Mouse (Mus musculus): ENCODE measurements at regions not wholly inside any gene's neighbourhood (a gene's known extent, or its start where the extent isn't known, plus 50 kb on each side); places are given as distances from the start of the nearest gene placed in this dataset.

DNA sequence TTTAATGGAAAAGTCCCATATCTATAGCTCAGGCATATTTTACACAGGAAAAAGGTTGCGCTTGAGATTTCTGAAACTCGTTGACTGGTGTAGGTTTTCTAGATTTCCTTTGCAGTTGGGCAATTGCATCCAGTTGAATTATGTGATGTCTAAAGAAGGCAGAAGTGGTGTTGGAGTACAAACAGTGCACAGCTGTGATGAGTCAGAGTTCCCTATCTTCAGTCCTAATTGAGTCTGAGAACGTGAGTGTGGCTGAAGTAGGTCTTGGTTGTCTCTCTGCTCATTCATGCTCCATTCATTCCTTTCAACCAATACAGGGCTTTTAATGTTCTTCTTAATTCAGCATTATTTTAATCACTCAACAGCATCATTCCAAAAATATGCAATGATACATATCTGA is 142.9 kb upstream of the Dpyd start:
- no peak for TF ChIP-seq CTCF (IDR thresholded peaks at IDR 0.05; ENCODE audit: low read depth)
- no peak overlapping the region for H3K4me2 ChIP-seq (ENCODE audit: low read length)
- DNase-seq (ENCODE audit: low spot score) = no peak
- H3K27me3 ChIP-seq (ENCODE audit: insufficient read depth, low read length) = no peaks in the 10 kb centered on the region
- 60% methylated on average over 3 of the region's 3 CpGs for WGBS
- no peak overlapping the region for H3K9ac ChIP-seq (ENCODE audit: low read depth, low read length)
- no peak overlapping the region for H3K27ac ChIP-seq
- H3K9me3 ChIP-seq (replicated peaks; ENCODE audit: low read length) = no peaks in the 10 kb centered on the region
- H3K4me3 ChIP-seq (replicated peaks; ENCODE audit: low read depth, low read length) = no peak overlapping the region
- no peaks in the 10 kb centered on the region for H3K4me1 ChIP-seq (replicated peaks; ENCODE audit: insufficient read depth, low read length)
- H3K36me3 ChIP-seq (ENCODE audit: insufficient read depth, low read length) = no peaks in the 10 kb centered on the region
- ATAC-seq (replicated peaks; ENCODE audit: low FRiP score, low read depth) = no peak

- no peak for TF ChIP-seq CTCF (IDR thresholded peaks at IDR 0.05; ENCODE audit: low read depth)
- H3K9me3 ChIP-seq (replicated peaks; ENCODE audit: low read length) = no peaks in the 10 kb centered on the region
- no peak overlapping the region for H3K27ac ChIP-seq
- H3K4me1 ChIP-seq (replicated peaks; ENCODE audit: insufficient read depth, low read length) = no peaks in the 10 kb centered on the region
- WGBS = 46% methylated on average over 3 of the region's 3 CpGs
- no peaks in the 10 kb centered on the region for H3K27me3 ChIP-seq (ENCODE audit: insufficient read depth, low read length)
- no peak overlapping the region for H3K4me3 ChIP-seq (replicated peaks; ENCODE audit: low read depth, low read length)
- ATAC-seq (replicated peaks; ENCODE audit: low FRiP score, low read depth) = no peak
- DNase-seq (ENCODE audit: low spot score) = no peak
- H3K4me2 ChIP-seq (ENCODE audit: low read length) = no peak overlapping the region
- H3K9ac ChIP-seq (ENCODE audit: low read depth, low read length) = no peak overlapping the region
- no peaks in the 10 kb centered on the region for H3K36me3 ChIP-seq (ENCODE audit: insufficient read depth, low read length)
These were observed 140.2 kb upstream of the Dpyd start for GRCm38 (mm10) chr3:118421701-118422100.

GRCm38 (mm10) chr3:118425748-118426147 is 136.2 kb upstream of the Dpyd start:
- H3K36me3 ChIP-seq (ENCODE audit: insufficient read depth, low read length) = no peaks in the 10 kb centered on the region
- H3K27ac ChIP-seq = no peak overlapping the region
- DNase-seq (ENCODE audit: low spot score) (peak; percentile 14), ATAC-seq (replicated peaks; ENCODE audit: low FRiP score, low read depth) (no peak; the same call in 1 of the 2 replicates)
- peak overlapping the region; percentile 45 for H3K4me2 ChIP-seq (ENCODE audit: low read length)
- H3K9me3 ChIP-seq (replicated peaks; ENCODE audit: low read length) = no peaks in the 10 kb centered on the region
- 3% methylated on average over 19 of the region's 19 CpGs for WGBS
- H3K4me3 ChIP-seq (replicated peaks; ENCODE audit: low read depth, low read length) = peak overlapping the region; percentile 12; the same call in 1 of the 2 replicates
- no peak overlapping the region for H3K9ac ChIP-seq (ENCODE audit: low read depth, low read length)
- peak; percentile 56 for TF ChIP-seq CTCF (IDR thresholded peaks at IDR 0.05; ENCODE audit: low read depth)
- peaks cover 5% of the 10 kb centered on the region for H3K4me1 ChIP-seq (replicated peaks; ENCODE audit: insufficient read depth, low read length)
- H3K27me3 ChIP-seq (ENCODE audit: insufficient read depth, low read length) = peaks cover 9% of the 10 kb centered on the region

- H3K9ac ChIP-seq (ENCODE audit: low read depth, low read length) = no peak overlapping the region
- ATAC-seq (replicated peaks; ENCODE audit: low FRiP score, low read depth) (no peak), DNase-seq (ENCODE audit: low spot score) (peak; percentile 68)
- H3K4me2 ChIP-seq (ENCODE audit: low read length) = no peak overlapping the region
- H3K27ac ChIP-seq = no peak overlapping the region
- peak; percentile 92 for TF ChIP-seq CTCF (IDR thresholded peaks at IDR 0.05; ENCODE audit: low read depth)
- H3K4me1 ChIP-seq (replicated peaks; ENCODE audit: insufficient read depth, low read length) = peaks cover 7% of the 10 kb centered on the region
- H3K9me3 ChIP-seq (replicated peaks; ENCODE audit: low read length) = no peaks in the 10 kb centered on the region
- H3K27me3 ChIP-seq (ENCODE audit: insufficient read depth, low read length) = peaks cover 24% of the 10 kb centered on the region
- H3K36me3 ChIP-seq (ENCODE audit: insufficient read depth, low read length) = no peaks in the 10 kb centered on the region
- no peak overlapping the region for H3K4me3 ChIP-seq (replicated peaks; ENCODE audit: low read depth, low read length)
- under 1% methylated on average over 5 of the region's 5 CpGs for WGBS
These were observed 133.4 kb upstream of the Dpyd start for GRCm38 (mm10) chr3:118428523-118428922.

DNA sequence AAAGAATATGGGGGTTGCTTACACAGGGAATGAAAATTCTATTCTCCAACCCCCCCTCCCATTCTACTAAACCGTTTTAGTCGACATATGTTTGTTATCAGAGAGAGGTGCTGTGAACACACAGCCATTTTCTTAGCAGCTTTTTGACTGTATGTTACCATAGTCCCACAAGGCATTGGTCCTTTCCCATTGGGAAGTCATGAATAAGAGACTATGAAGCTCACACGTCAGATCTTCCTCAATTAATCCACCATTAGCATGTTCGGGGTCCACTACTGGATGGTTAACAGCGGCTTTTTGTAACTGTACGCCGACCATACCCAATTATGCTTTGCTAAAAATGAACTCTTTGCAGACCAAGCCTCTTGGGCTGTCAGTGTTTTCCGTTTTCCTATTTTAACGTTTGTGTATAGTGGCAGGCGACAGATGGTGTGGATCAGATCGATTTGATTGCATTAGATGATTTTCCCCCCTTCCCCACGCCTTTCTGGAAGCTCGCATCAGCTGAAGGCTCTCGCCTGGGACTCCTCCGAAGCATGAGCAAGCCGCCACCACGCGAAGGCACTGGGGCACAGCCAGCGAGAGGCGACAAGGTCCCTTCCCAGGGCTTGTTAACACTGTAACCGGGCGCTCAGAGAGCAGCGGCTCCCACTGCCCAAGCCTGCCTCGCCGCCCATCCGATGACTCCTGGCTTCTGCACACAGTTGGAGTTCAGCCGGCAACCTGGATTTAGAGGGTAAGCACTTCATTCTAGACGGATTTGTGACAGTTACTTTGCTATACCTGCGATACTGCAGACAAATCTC is 131.9 kb upstream of the Dpyd start:
- no peaks in the 10 kb centered on the region for H3K9me3 ChIP-seq (replicated peaks; ENCODE audit: low read length)
- TF ChIP-seq CTCF (IDR thresholded peaks at IDR 0.05; ENCODE audit: low read depth) = no peak
- peak overlapping the region; percentile 35 for H3K4me2 ChIP-seq (ENCODE audit: low read length)
- H3K27me3 ChIP-seq (ENCODE audit: insufficient read depth, low read length) = peaks cover 33% of the 10 kb centered on the region
- H3K4me1 ChIP-seq (replicated peaks; ENCODE audit: insufficient read depth, low read length) = peaks cover 10% of the 10 kb centered on the region
- 0 out of 2 replicates have a peak overlapping the region, but pooled peaks have one; percentile 9 for H3K4me3 ChIP-seq (replicated peaks; ENCODE audit: low read depth, low read length)
- no peak overlapping the region for H3K27ac ChIP-seq
- DNase-seq (ENCODE audit: low spot score) = no peak
- WGBS = 7% methylated on average over 29 of the region's 29 CpGs
- H3K9ac ChIP-seq (ENCODE audit: low read depth, low read length) = no peak overlapping the region
- H3K36me3 ChIP-seq (ENCODE audit: insufficient read depth, low read length) = no peaks in the 10 kb centered on the region
- 0 out of 2 replicates have a peak, but pooled peaks have one; percentile 50 for ATAC-seq (replicated peaks; ENCODE audit: low FRiP score, low read depth)

DNA sequence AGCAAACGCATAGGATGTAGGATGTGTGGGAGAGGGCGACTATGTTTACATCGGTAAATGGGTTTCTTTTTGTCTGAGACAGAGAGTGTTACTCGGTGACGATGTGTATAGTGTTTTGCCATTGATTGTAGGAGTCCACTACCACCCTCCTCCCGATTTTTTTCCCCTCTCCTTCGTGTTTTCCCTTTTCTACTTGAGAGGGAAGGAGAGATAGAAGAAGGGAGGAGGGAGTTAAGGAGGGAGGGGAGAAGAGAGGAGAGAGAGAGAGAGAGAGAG is 131.4 kb upstream of the Dpyd start:
- DNase-seq (ENCODE audit: low spot score) (no peak), ATAC-seq (replicated peaks; ENCODE audit: low FRiP score, low read depth) (no peak)
- H3K4me3 ChIP-seq (replicated peaks; ENCODE audit: low read depth, low read length) = 0 out of 2 replicates have a peak overlapping the region, but pooled peaks have one; percentile 9
- peak overlapping the region; percentile 35 for H3K4me2 ChIP-seq (ENCODE audit: low read length)
- H3K27me3 ChIP-seq (ENCODE audit: insufficient read depth, low read length) = peaks cover 38% of the 10 kb centered on the region
- no peaks in the 10 kb centered on the region for H3K36me3 ChIP-seq (ENCODE audit: insufficient read depth, low read length)
- no peaks in the 10 kb centered on the region for H3K9me3 ChIP-seq (replicated peaks; ENCODE audit: low read length)
- WGBS = 2% methylated on average over 7 of the region's 7 CpGs
- no peak overlapping the region for H3K27ac ChIP-seq
- H3K9ac ChIP-seq (ENCODE audit: low read depth, low read length) = no peak overlapping the region
- no peak for TF ChIP-seq CTCF (IDR thresholded peaks at IDR 0.05; ENCODE audit: low read depth)
- H3K4me1 ChIP-seq (replicated peaks; ENCODE audit: insufficient read depth, low read length) = peaks cover 10% of the 10 kb centered on the region
